Mouse (Mus musculus): ENCODE data around the gene Gfra1. TPM values are rescaled to one million over a fixed set of nuclear protein-coding genes. Genes with fewer than 3 reads are reported as not detected.

Gene Gfra1
- polyA plus RNA-seq, 1 experiment from 2014 or later, result 56.4 TPM

- Histone ChIP-seq H3K4me1 (replicated peaks; ENCODE audit: insufficient read depth, low read length) (peaks cover 17% of the 10 kb centered on the region), H3K4me2 (ENCODE audit: low read length) (no peak overlapping the region), H3K36me3 (ENCODE audit: insufficient read depth, low read length) (no peaks in the 10 kb centered on the region), H3K4me3 (replicated peaks; ENCODE audit: low read depth, low read length) (no peak overlapping the region), H3K9me3 (replicated peaks; ENCODE audit: low read length) (no peaks in the 10 kb centered on the region), H3K27ac (no peak overlapping the region), H3K27me3 (ENCODE audit: insufficient read depth, low read length) (no peaks in the 10 kb centered on the region), H3K9ac (ENCODE audit: low read depth, low read length) (no peak overlapping the region)
- no peak for TF ChIP-seq CTCF (IDR thresholded peaks at IDR 0.05; ENCODE audit: low read depth)
- DNase-seq (ENCODE audit: low spot score) (no peak), ATAC-seq (replicated peaks; ENCODE audit: low FRiP score, low read depth) (no peak)
- 82% methylated on average over 5 of the region's 5 CpGs for WGBS
Measured at GRCm38 (mm10) chr19:58391796-58392195, 63.9 kb downstream of the Gfra1 start.

- TF ChIP-seq CTCF (IDR thresholded peaks at IDR 0.05; ENCODE audit: low read depth), result no peak
- Histone ChIP-seq H3K4me3 (replicated peaks; ENCODE audit: low read depth, low read length) (no peak overlapping the region), H3K27me3 (ENCODE audit: insufficient read depth, low read length) (no peaks in the 10 kb centered on the region), H3K4me2 (ENCODE audit: low read length) (no peak overlapping the region), H3K9me3 (replicated peaks; ENCODE audit: low read length) (no peaks in the 10 kb centered on the region), H3K9ac (ENCODE audit: low read depth, low read length) (no peak overlapping the region), H3K36me3 (ENCODE audit: insufficient read depth, low read length) (no peaks in the 10 kb centered on the region), H3K4me1 (replicated peaks; ENCODE audit: insufficient read depth, low read length) (peaks cover 8% of the 10 kb centered on the region; the same call in 1 of the 2 replicates), H3K27ac (no peak overlapping the region)
- ATAC-seq (replicated peaks; ENCODE audit: low FRiP score, low read depth) (no peak), DNase-seq (ENCODE audit: low spot score) (no peak)
- WGBS, result 40% methylated on average over 8 of the region's 8 CpGs
Measured at GRCm38 (mm10) chr19:58389466-58389865, 66.2 kb downstream of the Gfra1 start.

- TF ChIP-seq CTCF (IDR thresholded peaks at IDR 0.05; ENCODE audit: low read depth), result no peak
- DNase-seq (ENCODE audit: low spot score) (peak; percentile 45), ATAC-seq (replicated peaks; ENCODE audit: low FRiP score, low read depth) (peak; percentile 54; the same call in 1 of the 2 replicates)
- no peak overlapping the region for H3K4me3 ChIP-seq (replicated peaks; ENCODE audit: low read depth, low read length)
- H3K9ac ChIP-seq (ENCODE audit: low read depth, low read length), result no peak overlapping the region
- no peak overlapping the region for H3K4me2 ChIP-seq (ENCODE audit: low read length)
- no peaks in the 10 kb centered on the region for H3K36me3 ChIP-seq (ENCODE audit: insufficient read depth, low read length)
- H3K4me1 ChIP-seq (replicated peaks; ENCODE audit: insufficient read depth, low read length), result peaks cover 8% of the 10 kb centered on the region; the same call in 1 of the 2 replicates
- H3K27ac ChIP-seq, result peak overlapping the region; percentile 42; the same call in 1 of the 2 replicates
- H3K27me3 ChIP-seq (ENCODE audit: insufficient read depth, low read length), result no peaks in the 10 kb centered on the region
- 47% methylated on average over 18 of the region's 18 CpGs for WGBS
- H3K9me3 ChIP-seq (replicated peaks; ENCODE audit: low read length), result no peaks in the 10 kb centered on the region
Measured at GRCm38 (mm10) chr19:58388851-58389447, 66.8 kb downstream of the Gfra1 start.

- Histone ChIP-seq H3K27ac (no peak overlapping the region), H3K9ac (ENCODE audit: low read depth, low read length) (no peak overlapping the region), H3K36me3 (ENCODE audit: insufficient read depth, low read length) (no peaks in the 10 kb centered on the region), H3K4me3 (replicated peaks; ENCODE audit: low read depth, low read length) (no peak overlapping the region), H3K27me3 (ENCODE audit: insufficient read depth, low read length) (no peaks in the 10 kb centered on the region), H3K9me3 (replicated peaks; ENCODE audit: low read length) (no peaks in the 10 kb centered on the region), H3K4me1 (replicated peaks; ENCODE audit: insufficient read depth, low read length) (no peaks in the 10 kb centered on the region), H3K4me2 (ENCODE audit: low read length) (no peak overlapping the region)
- no peak for TF ChIP-seq CTCF (IDR thresholded peaks at IDR 0.05; ENCODE audit: low read depth)
- DNase-seq (ENCODE audit: low spot score), result no peak
- no peak for ATAC-seq (replicated peaks; ENCODE audit: low FRiP score, low read depth)
- 63% methylated on average over 3 of the region's 3 CpGs for WGBS
Measured at GRCm38 (mm10) chr19:58383273-58383672, 72.4 kb downstream of the Gfra1 start.

- Histone ChIP-seq H3K4me1 (replicated peaks; ENCODE audit: insufficient read depth, low read length) (no peaks in the 10 kb centered on the region), H3K36me3 (ENCODE audit: insufficient read depth, low read length) (no peaks in the 10 kb centered on the region), H3K27me3 (ENCODE audit: insufficient read depth, low read length) (no peaks in the 10 kb centered on the region), H3K4me2 (ENCODE audit: low read length) (no peak overlapping the region), H3K4me3 (replicated peaks; ENCODE audit: low read depth, low read length) (no peak overlapping the region), H3K9ac (ENCODE audit: low read depth, low read length) (no peak overlapping the region), H3K9me3 (replicated peaks; ENCODE audit: low read length) (no peaks in the 10 kb centered on the region), H3K27ac (no peak overlapping the region)
- no peak for DNase-seq (ENCODE audit: low spot score)
- no peak for ATAC-seq (replicated peaks; ENCODE audit: low FRiP score, low read depth)
- WGBS, result 92% methylated on average over 7 of the region's 7 CpGs
- TF ChIP-seq CTCF (IDR thresholded peaks at IDR 0.05; ENCODE audit: low read depth), result no peak
Measured at GRCm38 (mm10) chr19:58382535-58382934, 73.2 kb downstream of the Gfra1 start.

GRCm38 (mm10) chr19:58377969-58378368 lies 77.7 kb downstream of the Gfra1 start:
- no peak for TF ChIP-seq CTCF (IDR thresholded peaks at IDR 0.05; ENCODE audit: low read depth)
- Histone ChIP-seq H3K9me3 (replicated peaks; ENCODE audit: low read length) (no peaks in the 10 kb centered on the region), H3K4me2 (ENCODE audit: low read length) (no peak overlapping the region), H3K36me3 (ENCODE audit: insufficient read depth, low read length) (no peaks in the 10 kb centered on the region), H3K4me3 (replicated peaks; ENCODE audit: low read depth, low read length) (no peak overlapping the region), H3K27ac (no peak overlapping the region), H3K9ac (ENCODE audit: low read depth, low read length) (no peak overlapping the region), H3K4me1 (replicated peaks; ENCODE audit: insufficient read depth, low read length) (no peaks in the 10 kb centered on the region), H3K27me3 (ENCODE audit: insufficient read depth, low read length) (no peaks in the 10 kb centered on the region)
- peak; percentile 51 for DNase-seq (ENCODE audit: low spot score)
- ATAC-seq (replicated peaks; ENCODE audit: low FRiP score, low read depth), result 0 out of 2 replicates have a peak, but pooled peaks have one; percentile 36
- 14% methylated on average over 8 of the region's 8 CpGs for WGBS

- no peak overlapping the region for H3K4me2 ChIP-seq (ENCODE audit: low read length)
- peak; percentile 24 for DNase-seq (ENCODE audit: low spot score)
Measured at GRCm38 (mm10) chr19:58376675-58377102, 79.0 kb downstream of the Gfra1 start.

More at GRCm38 (mm10) chr19:58376675-58377102, 79.0 kb downstream of the Gfra1 start:
- Histone ChIP-seq H3K27me3 (ENCODE audit: insufficient read depth, low read length) (no peaks in the 10 kb centered on the region), H3K9me3 (replicated peaks; ENCODE audit: low read length) (no peaks in the 10 kb centered on the region), H3K4me1 (replicated peaks; ENCODE audit: insufficient read depth, low read length) (no peaks in the 10 kb centered on the region), H3K27ac (no peak overlapping the region), H3K36me3 (ENCODE audit: insufficient read depth, low read length) (no peaks in the 10 kb centered on the region), H3K9ac (ENCODE audit: low read depth, low read length) (no peak overlapping the region), H3K4me3 (replicated peaks; ENCODE audit: low read depth, low read length) (no peak overlapping the region)
- ATAC-seq (replicated peaks; ENCODE audit: low FRiP score, low read depth), result no peak
- WGBS, result 36% methylated on average over 8 of the region's 8 CpGs
- TF ChIP-seq CTCF (IDR thresholded peaks at IDR 0.05; ENCODE audit: low read depth), result no peak
